Mouse (Mus musculus): ENCODE results near the gene Klhl20. TPM values are rescaled to one million over a fixed set of nuclear protein-coding genes. Genes with fewer than 3 reads are reported as not detected.

Gene Klhl20
- total RNA-seq, 2 experiments from 2014 or later: 20.3 to 28.1 TPM

- peak; percentile 33 for ATAC-seq (ENCODE audit: poor library complexity, severe bottlenecking)
Measured at GRCm38 (mm10) chr1:161076238-161076637, 55.1 kb downstream of the Klhl20 start.

- ATAC-seq (ENCODE audit: poor library complexity, severe bottlenecking): peak; percentile 17
Measured at GRCm38 (mm10) chr1:161071272-161071620, 60.1 kb downstream of the Klhl20 start.

DNA sequence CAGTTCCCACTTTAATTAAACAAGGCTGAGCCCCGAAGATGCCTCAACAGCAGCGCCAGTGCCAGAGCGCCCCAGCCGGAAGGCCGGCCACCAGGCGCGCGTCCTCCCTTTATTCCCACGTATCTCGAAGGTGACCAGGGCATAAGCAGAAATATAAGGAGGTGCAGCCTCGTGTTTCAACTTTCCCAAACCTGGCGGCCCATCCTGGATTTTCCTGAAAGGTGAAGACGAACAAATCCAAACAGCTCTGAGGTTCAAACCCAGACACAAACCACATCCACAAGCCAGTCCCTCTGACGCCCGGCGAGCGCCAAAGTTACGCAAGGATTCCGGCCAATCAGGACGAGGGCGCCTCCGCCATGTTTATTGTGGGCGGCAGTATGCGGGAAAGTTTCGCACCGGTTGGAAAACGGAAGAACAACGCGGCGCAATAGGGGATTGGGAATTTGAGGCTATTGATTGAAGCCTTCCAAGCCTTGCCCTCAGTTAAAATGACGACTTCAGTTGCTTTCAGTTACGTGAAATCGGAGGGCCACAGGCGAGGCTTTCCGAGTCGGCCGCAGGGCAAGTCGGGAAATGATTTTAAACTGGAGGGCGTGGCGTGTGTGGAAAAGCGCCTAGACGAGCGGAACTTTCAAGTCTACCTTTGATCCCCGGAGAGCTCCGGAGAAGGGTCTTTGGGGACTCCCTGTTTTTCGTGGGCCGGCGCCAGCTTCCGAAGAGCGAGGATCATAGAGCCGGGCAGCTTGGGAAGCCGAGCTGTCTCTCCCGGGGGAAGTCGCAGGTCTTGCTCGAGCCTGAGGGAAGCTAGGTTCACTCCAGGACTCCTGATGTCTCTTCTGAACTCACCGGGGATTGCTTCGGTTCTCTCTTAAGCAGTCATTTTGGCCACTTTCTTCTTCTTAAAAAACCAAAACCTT, 60.7 kb downstream of the Klhl20 start, which contains the start of the genes Dars2 and Cenpl:
Gene Dars2, minus strand, starts transcription at position 307 of the 920 bp plus-strand sequence.
Gene Cenpl, plus strand, starts transcription at position 362 of the 920 bp plus-strand sequence.
- peak; percentile 86 for ATAC-seq (ENCODE audit: poor library complexity, severe bottlenecking)

DNA sequence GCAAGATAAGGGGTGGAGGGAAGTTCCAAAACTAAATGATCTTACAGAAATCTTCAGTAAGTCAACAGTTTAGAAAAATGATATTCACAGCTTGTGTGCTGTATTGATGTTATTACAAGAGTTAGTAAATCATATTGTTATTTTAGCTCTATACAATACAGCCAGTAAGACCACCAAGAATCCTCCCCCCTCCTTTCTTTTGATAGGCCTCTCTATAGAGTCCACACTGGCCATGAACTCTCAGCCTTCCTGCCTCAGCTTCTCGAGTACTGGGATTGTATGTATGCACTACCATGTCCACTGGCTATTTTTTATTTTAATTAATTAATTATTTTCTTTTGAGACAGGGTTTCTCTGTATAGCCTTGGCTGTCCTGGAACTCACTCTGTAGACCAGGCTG, 68.0 kb downstream of the Klhl20 start:
- no peak for ATAC-seq (ENCODE audit: poor library complexity, severe bottlenecking)

GRCm38 (mm10) chr1:161057164-161057563, 74.1 kb downstream of the Klhl20 start:
- ATAC-seq (ENCODE audit: poor library complexity, severe bottlenecking): no peak

DNA sequence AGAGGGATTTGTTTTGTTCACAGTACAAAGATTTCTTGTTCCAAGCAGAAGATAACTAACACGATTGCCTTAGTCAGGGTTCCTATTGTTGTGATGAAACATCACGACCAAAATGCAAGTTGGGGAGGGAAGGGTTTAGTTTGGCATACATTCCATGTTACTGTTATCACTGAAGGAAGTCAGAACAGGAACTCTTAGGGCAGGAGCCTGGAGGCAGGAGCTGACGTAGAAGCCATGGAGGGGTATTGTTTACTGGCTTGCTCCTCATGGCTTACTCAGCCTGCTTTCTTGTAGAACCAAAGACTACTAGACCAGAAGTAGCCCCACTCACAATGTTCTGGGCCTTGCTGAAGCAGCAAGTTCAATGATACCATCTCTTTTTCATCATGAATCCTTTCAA, 84.3 kb downstream of the Klhl20 start:
- ATAC-seq (ENCODE audit: poor library complexity, severe bottlenecking): no peak

DNA sequence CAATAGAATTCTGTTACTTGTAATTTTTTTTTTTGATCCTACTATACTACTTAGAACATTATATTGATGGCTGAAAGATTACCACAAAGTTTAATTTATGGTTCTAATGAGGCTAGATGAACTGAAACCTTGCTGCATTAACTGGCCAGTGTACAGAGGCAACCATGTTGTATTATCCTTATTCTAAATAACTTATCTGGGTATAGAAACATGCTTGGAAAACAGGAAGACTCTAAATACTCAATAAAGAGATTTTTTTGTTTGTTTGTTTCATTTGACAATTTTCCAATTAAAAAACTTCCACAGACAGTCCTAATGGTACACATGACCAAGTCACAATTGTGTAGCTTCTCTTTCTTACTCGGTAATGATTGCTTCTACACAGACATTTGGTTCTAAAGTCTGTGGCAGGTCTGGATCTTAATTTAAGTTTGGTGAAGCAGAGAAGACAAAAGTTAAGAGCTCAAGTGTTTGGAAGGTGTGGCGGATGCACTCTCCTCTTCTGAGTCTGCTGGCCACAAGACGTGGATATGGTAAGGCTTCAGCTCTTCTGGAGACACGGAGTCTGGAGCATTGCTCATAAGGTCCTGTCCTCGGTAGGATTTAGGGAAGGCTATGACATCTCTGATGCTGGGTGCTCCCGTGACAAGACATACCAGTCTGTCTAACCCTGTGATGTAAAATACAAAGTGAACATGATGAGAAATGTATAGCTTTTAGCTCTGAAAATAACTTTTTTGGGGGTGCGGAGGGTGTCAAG, 89.9 kb downstream of the Klhl20 start:
- ATAC-seq (ENCODE audit: poor library complexity, severe bottlenecking): no peak

GRCm38 (mm10) chr1:161040855-161041254, 90.5 kb downstream of the Klhl20 start:
- no peak for ATAC-seq (ENCODE audit: poor library complexity, severe bottlenecking)

DNA sequence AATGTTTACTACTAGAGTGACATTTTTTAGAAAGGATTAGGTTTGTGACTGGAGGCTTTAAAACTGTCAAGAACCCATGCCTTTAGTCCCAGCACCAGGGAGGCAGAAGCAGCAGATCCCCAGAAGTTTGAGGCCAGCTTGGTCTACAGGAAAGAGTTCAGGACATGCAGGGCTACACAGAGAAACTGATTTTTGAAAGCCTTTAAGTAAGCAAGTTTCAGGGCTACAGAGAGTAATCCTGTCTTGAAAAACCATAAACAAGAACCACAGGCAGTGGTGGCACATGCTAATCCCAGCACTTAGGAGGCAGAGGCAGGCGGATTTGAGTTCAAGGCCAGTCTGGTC, 90.9 kb downstream of the Klhl20 start:
- no peak for ATAC-seq (ENCODE audit: poor library complexity, severe bottlenecking)

DNA sequence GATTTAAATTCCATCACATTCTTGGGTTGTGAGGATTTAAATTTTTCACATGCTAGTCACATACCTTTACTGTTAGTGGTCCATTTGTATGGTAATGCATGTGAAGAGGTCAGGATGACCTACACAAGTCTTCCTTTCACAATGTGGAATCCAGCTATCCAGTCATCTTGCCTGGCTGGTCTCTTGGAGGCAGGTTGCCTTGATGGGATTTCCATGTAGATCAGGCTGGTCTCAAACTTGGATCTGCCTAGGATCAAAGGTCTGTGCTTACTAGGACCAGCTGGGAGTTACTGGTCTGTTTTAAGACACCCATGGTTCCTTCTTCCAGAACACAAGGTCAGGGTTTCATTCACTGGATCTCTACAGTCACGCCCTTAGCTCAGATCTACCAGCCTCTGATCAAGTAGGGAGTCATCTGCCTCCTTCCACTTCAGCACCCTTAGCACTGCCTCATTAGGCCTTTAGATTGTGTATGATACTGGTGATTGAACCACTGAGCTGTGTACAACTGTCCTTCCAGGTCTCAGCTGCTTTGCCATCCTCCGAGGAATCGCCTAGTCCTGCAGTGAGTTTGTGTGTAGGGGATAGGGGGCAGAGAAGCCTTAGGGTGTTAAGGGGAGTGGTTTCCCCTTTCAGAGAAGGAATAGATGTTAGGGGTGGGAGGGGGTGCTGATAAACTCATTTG, 91.4 kb downstream of the Klhl20 start:
- no peak for ATAC-seq (ENCODE audit: poor library complexity, severe bottlenecking)

- ATAC-seq (ENCODE audit: poor library complexity, severe bottlenecking): no peak
Measured at GRCm38 (mm10) chr1:161038968-161039721, 92.2 kb downstream of the Klhl20 start.

Other genes starting within 250 kb of the Klhl20 start
- gene Rc3h1, start 225.1 kb downstream of the Klhl20 start, total RNA-seq (2015): 28.8 and 33.1 TPM in 2 replicates
- gene Rc3h1, start 225.1 kb downstream of the Klhl20 start, total RNA-seq (2017): 15.3 and 17.4 TPM in 2 replicates
- 0.16 and 1.1 TPM in 2 replicates for gene Serpinc1, start 152.9 kb downstream of the Klhl20 start, total RNA-seq (2015)
- gene Serpinc1, start 152.9 kb downstream of the Klhl20 start, total RNA-seq (2017): 0.61 and 1.4 TPM in 2 replicates
- 5.2 and 5.8 TPM in 2 replicates for gene Zbtb37, start 96.7 kb downstream of the Klhl20 start, total RNA-seq (2015)
- 7.0 TPM in 2 replicates for gene Zbtb37, start 96.7 kb downstream of the Klhl20 start, total RNA-seq (2017)
- 18.3 and 20.9 TPM in 2 replicates for gene Dars2, start 60.9 kb downstream of the Klhl20 start, total RNA-seq (2015)
- gene Dars2, start 60.9 kb downstream of the Klhl20 start, total RNA-seq (2017): 12.8 and 15.3 TPM in 2 replicates
- gene Cenpl, start 60.8 kb downstream of the Klhl20 start, total RNA-seq (2015): 42.7 and 56.4 TPM in 2 replicates
- gene Cenpl, start 60.8 kb downstream of the Klhl20 start, total RNA-seq (2017): 7.7 and 13.0 TPM in 2 replicates
- gene Ankrd45, start 11.2 kb upstream of the Klhl20 start, total RNA-seq (2015): not detected in 2 replicates
- not detected in 2 replicates for gene Ankrd45, start 11.2 kb upstream of the Klhl20 start, total RNA-seq (2017)
- not detected in 2 replicates for gene Tex50, start 27.8 kb upstream of the Klhl20 start, total RNA-seq (2015)
- gene Tex50, start 27.8 kb upstream of the Klhl20 start, total RNA-seq (2017): not detected in 2 replicates
- gene Prdx6, start 119.7 kb upstream of the Klhl20 start, total RNA-seq (2015): 161 and 201 TPM in 2 replicates
- 213 and 226 TPM in 2 replicates for gene Prdx6, start 119.7 kb upstream of the Klhl20 start, total RNA-seq (2017)